Mouse (Mus musculus) megakaryocyte-erythroid progenitor cell, adult 5-6 weeks (primary cell): ENCODE results near the gene Rnf135. TPM values are rescaled to one million over a fixed set of nuclear protein-coding genes. Genes with fewer than 3 reads are reported as not detected.

Experiments
- total RNA-seq, 2 experiments: library from RNA; stranded (forward) in 1 of 2; stranded (reverse) in 1 of 2; fragments of 200-1000, 215-1000 nt in 1 of 2; fragments of >200 nt in 1 of 2; fragmentation: Nextera tagmentation in 1 of 2; gene quantifications; 2 replicates each; pipeline ENCODE4 v1.2.3; 2014 to 2017

Gene Rnf135
- total RNA-seq, 2 experiments from 2014 or later: 5.0 to 9.1 TPM

Other genes starting within 250 kb of the Rnf135 start
- 47.1 and 59.6 TPM in 2 replicates for gene Utp6, start 221.5 kb upstream of the Rnf135 start, total RNA-seq (2014; fragmentation: Nextera tagmentation)
- gene Utp6, start 221.5 kb upstream of the Rnf135 start, total RNA-seq (2017): 129 and 148 TPM in 2 replicates
- 129 and 135 TPM in 2 replicates for gene Suz12, start 190.7 kb upstream of the Rnf135 start, total RNA-seq (2014; fragmentation: Nextera tagmentation)
- gene Suz12, start 190.7 kb upstream of the Rnf135 start, total RNA-seq (2017): 104 and 124 TPM in 2 replicates
- 28.4 and 42.0 TPM in 2 replicates for gene Crlf3, start 102.9 kb upstream of the Rnf135 start, total RNA-seq (2014; fragmentation: Nextera tagmentation)
- 46.9 and 50.6 TPM in 2 replicates for gene Crlf3, start 102.9 kb upstream of the Rnf135 start, total RNA-seq (2017)
- gene Atad5, start 94.5 kb upstream of the Rnf135 start, total RNA-seq (2014; fragmentation: Nextera tagmentation): 42.8 and 42.9 TPM in 2 replicates
- gene Atad5, start 94.5 kb upstream of the Rnf135 start, total RNA-seq (2017): 49.8 and 50.6 TPM in 2 replicates
- 23.4 and 30.9 TPM in 2 replicates for gene Tefm, start 41.7 kb upstream of the Rnf135 start, total RNA-seq (2014; fragmentation: Nextera tagmentation)
- 19.0 and 22.6 TPM in 2 replicates for gene Tefm, start 41.7 kb upstream of the Rnf135 start, total RNA-seq (2017)
- not detected in 2 replicates for gene Adap2, start 29.7 kb upstream of the Rnf135 start, total RNA-seq (2014; fragmentation: Nextera tagmentation)
- gene Adap2, start 29.7 kb upstream of the Rnf135 start, total RNA-seq (2017): 0.23 TPM in 1 of 2 replicates, not detected in the other
- gene Rhot1, start 25.2 kb downstream of the Rnf135 start, total RNA-seq (2014; fragmentation: Nextera tagmentation): 44.3 and 65.2 TPM in 2 replicates
- gene Rhot1, start 25.2 kb downstream of the Rnf135 start, total RNA-seq (2017): 55.5 and 63.8 TPM in 2 replicates
- 0.44 and 0.64 TPM in 2 replicates for gene Rhbdl3, start 117.1 kb downstream of the Rnf135 start, total RNA-seq (2014; fragmentation: Nextera tagmentation)
- not detected in 2 replicates for gene Rhbdl3, start 117.1 kb downstream of the Rnf135 start, total RNA-seq (2017)
- gene 5730455P16Rik, start 194.2 kb downstream of the Rnf135 start, total RNA-seq (2014; fragmentation: Nextera tagmentation): 5.9 and 9.5 TPM in 2 replicates
- gene 5730455P16Rik, start 194.2 kb downstream of the Rnf135 start, total RNA-seq (2017): 8.3 and 13.8 TPM in 2 replicates
- 282 and 353 TPM in 2 replicates for gene Zfp207, start 199.4 kb downstream of the Rnf135 start, total RNA-seq (2014; fragmentation: Nextera tagmentation)
- gene Zfp207, start 199.4 kb downstream of the Rnf135 start, total RNA-seq (2017): 264 and 290 TPM in 2 replicates
- gene Psmd11, start 244.8 kb downstream of the Rnf135 start, total RNA-seq (2014; fragmentation: Nextera tagmentation): 130 and 137 TPM in 2 replicates
- gene Psmd11, start 244.8 kb downstream of the Rnf135 start, total RNA-seq (2017): 125 and 153 TPM in 2 replicates